Mouse (Mus musculus): Measurements from ENCODE around the gene Denr.

DNA sequence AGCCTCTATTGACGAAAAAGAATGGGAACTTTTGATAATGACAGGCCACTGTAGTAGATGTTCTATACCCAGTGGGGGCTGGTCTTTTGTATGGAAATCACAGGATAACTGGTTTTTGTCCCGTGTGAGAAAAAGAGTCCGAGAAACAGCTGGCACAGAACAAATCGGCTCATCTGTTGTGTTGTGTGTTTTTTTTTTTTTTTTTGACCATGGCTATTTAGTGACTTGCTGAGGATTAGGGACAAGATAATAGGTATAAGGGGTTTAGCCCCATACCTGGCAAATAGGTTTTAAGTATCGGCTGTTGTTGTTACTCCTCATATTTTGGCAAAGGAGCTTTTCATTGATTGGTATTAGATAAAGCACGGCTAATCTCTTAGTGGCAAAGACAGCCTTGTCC lies 65.5 kb downstream of the Denr start:
- TF ChIP-seq EP300 (IDR thresholded peaks at IDR 0.05) (no peak), CTCF (IDR thresholded peaks at IDR 0.05) (no peak)
